Mouse (Mus musculus): ENCODE data around the gene Tceal3.

- TF ChIP-seq CTCF (IDR thresholded peaks at IDR 0.05) (no peak), POLR2A (IDR thresholded peaks at IDR 0.05; ENCODE audit: insufficient read depth, low read depth, low read length) (no peak), EP300 (IDR thresholded peaks at IDR 0.05; ENCODE audit: insufficient read depth, low read depth, low read length) (no peak)
These were observed 102.6 kb downstream of the Tceal3 start for GRCm38 (mm10) chrX:136693196-136693595.
